Mouse (Mus musculus) monocyte, adult 2 months (primary cell): ENCODE data around the gene Gc.

ENCODE experiments used
- DNase-seq, 2 experiments: peaks; one replicate each; pipeline ENCODE4 v3.0.0; 2022; ENCODE audit warnings: low spot score in 2 of 2, low read depth in 1 of 2

Gene Gc

DNA sequence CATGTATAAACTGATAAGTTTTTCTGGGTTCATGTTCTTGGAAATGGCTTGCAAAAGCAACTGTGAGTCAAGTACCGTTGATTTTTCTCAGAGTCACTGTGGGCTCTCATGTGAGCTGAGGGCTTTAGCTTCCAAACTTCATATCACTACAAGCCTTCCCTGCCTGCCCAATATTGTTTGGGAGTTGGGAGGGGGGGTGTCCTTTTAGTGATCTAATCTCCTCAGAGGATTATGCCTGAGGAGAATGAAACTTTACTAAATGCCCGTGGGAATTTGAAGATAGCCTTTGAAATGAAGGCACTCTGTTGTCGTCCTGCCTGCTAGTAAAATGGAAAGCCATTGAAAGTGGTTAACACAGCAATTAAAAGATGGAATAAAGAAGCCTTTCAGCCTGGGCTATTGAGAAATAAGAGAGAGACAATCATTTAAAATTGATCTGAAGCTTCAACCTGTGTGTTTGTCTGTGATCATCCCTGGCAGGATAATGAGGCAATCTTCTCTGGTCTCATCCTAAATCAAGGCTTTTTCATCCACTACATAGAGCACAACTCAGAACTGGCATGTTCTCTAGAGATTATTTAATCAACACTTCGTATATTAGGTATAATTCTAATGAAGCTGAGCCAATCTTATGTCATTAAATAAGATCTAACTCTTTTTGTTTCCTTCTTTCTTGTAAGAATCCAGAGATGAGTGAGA lies 89.5 kb downstream of the Gc start:
- no peak for DNase-seq
